Mouse (Mus musculus) kidney, embryonic 16.5 days (tissue): Measurements from ENCODE around the gene Kcnq1. TPM values are rescaled to one million over a fixed set of nuclear protein-coding genes. Genes with fewer than 3 reads are reported as not detected.

Experiments used
- ATAC-seq: fragments of 200-750 bp; cut with Nextera tagmentation; 2 replicates; pipeline ENCODE4 v1.8.0; 2017; ENCODE audit warnings: moderate TSS enrichment; ENCODE audit not compliant: low FRiP score, low TSS enrichment
- H3K27ac ChIP-seq: fragments of 300-500 bp; sonication (generic); 2 replicates; pipeline ENCODE4 v1.5.1; 2014; ENCODE audit warnings: low read length
- H3K27me3 ChIP-seq: fragments of 300-500 bp; sonication (generic); 2 replicates; pipeline ENCODE4 v1.6.1; 2014; ENCODE audit warnings: low read length, control low read depth, mixed read lengths; ENCODE audit not compliant: insufficient read depth
- H3K36me3 ChIP-seq: fragments of 300-500 bp; sonication (generic); 2 replicates; pipeline ENCODE4 v1.6.1; 2014; ENCODE audit warnings: low read length, control low read depth, mixed read lengths; ENCODE audit not compliant: insufficient read depth
- H3K4me1 ChIP-seq: fragments of 300-500 bp; sonication (generic); 2 replicates; pipeline ENCODE4 v1.6.1; 2014; ENCODE audit warnings: low read length, control low read depth, mixed read lengths; ENCODE audit not compliant: insufficient read depth
- H3K4me2 ChIP-seq: fragments of 300-500 bp; sonication (generic); replicated peaks from 2 replicates; pipeline ENCODE4 v1.6.1; 2014; ENCODE audit warnings: low read depth, low read length
- H3K4me3 ChIP-seq: fragments of 300-500 bp; sonication (generic); 2 replicates; pipeline ENCODE4 v1.5.1; 2014; ENCODE audit warnings: mild to moderate bottlenecking, low read length
- H3K9ac ChIP-seq: fragments of 300-500 bp; sonication (generic); replicated peaks from 2 replicates; pipeline ENCODE4 v1.6.1; 2014; ENCODE audit warnings: low read length
- H3K9me3 ChIP-seq: fragments of 300-500 bp; sonication (generic); 2 replicates; pipeline ENCODE4 v1.6.1; 2016; ENCODE audit warnings: low read length, control low read depth
- WGBS: fragments of 180-500 bp; shearing (Covaris S2); extraction: QIAGEN DNeasy Blood & Tissue Kit; methylation state at CpG from one replicate; pipeline ENCODE4 v1.1.7; 2014; 5-methylcytosine and 5-hydroxymethylcytosine counted together
- polyA plus RNA-seq: library from polyadenylated mRNA; unstranded; fragments of >200 nt; fragmentation: Nextera tagmentation; extraction: Ambion mirVana; gene quantifications from 2 replicates; pipeline ENCODE4 v1.2.1, GENCODE M21; 2015

Gene Kcnq1
- polyA plus RNA-seq, 1 experiment from 2014 or later: 9.8 TPM

- Histone ChIP-seq H3K27me3 (peaks cover 35% of the 10 kb centered on the region), H3K4me1 (peaks cover 20% of the 10 kb centered on the region), H3K9me3 (no peaks in the 10 kb centered on the region), H3K36me3 (no peaks in the 10 kb centered on the region), H3K4me2 (peak overlapping the region; percentile 67), H3K4me3 (peak overlapping the region; percentile 42), H3K9ac (peak overlapping the region; percentile 45), H3K27ac (no peak overlapping the region)
- 2% methylated on average over 55 of the region's 55 CpGs for WGBS
- ATAC-seq: peak; percentile 21; the same call in 1 of the 2 replicates
These were observed 338.9 kb downstream of the Kcnq1 start for GRCm38 (mm10) chr7:143444955-143445648.

- H3K4me1 ChIP-seq: peaks cover 20% of the 10 kb centered on the region
- H3K9ac ChIP-seq: peak overlapping the region; percentile 45
- H3K36me3 ChIP-seq: no peaks in the 10 kb centered on the region
- 6% methylated on average over 49 of the region's 53 CpGs for WGBS
- no peaks in the 10 kb centered on the region for H3K9me3 ChIP-seq
- ATAC-seq: peak; percentile 60
- peak overlapping the region; percentile 67 for H3K4me2 ChIP-seq
- peak overlapping the region; percentile 42 for H3K4me3 ChIP-seq
- H3K27me3 ChIP-seq: peaks cover 35% of the 10 kb centered on the region
- H3K27ac ChIP-seq: peak overlapping the region; percentile 30
These were observed 339.7 kb downstream of the Kcnq1 start for GRCm38 (mm10) chr7:143445651-143446460.

- peaks cover 37% of the 10 kb centered on the region for H3K27me3 ChIP-seq
- WGBS: 83% methylated on average over 2 of the region's 2 CpGs
- H3K4me3 ChIP-seq: no peak overlapping the region
- H3K4me2 ChIP-seq: no peak overlapping the region
- no peak overlapping the region for H3K9ac ChIP-seq
- peaks cover 20% of the 10 kb centered on the region for H3K4me1 ChIP-seq
- H3K9me3 ChIP-seq: no peaks in the 10 kb centered on the region
- no peak for ATAC-seq
- no peaks in the 10 kb centered on the region for H3K36me3 ChIP-seq
- H3K27ac ChIP-seq: no peak overlapping the region
These were observed 341.0 kb downstream of the Kcnq1 start for GRCm38 (mm10) chr7:143447130-143447529.

GRCm38 (mm10) chr7:143458963-143459331, 352.8 kb downstream of the Kcnq1 start:
- Histone ChIP-seq H3K4me1 (peaks cover 12% of the 10 kb centered on the region; the same call in 1 of the 2 replicates), H3K27ac (peak overlapping the region; percentile 71; the same call in 1 of the 2 replicates), H3K9ac (peak overlapping the region; percentile 73), H3K27me3 (no peaks in the 10 kb centered on the region), H3K4me2 (peak overlapping the region; percentile 55), H3K9me3 (peaks cover 30% of the 10 kb centered on the region), H3K36me3 (no peaks in the 10 kb centered on the region), H3K4me3 (peak overlapping the region; percentile 57)
- WGBS: 30% methylated on average over 38 of the region's 38 CpGs
- ATAC-seq: no peak

- Histone ChIP-seq H3K9ac (peak overlapping the region; percentile 73), H3K4me3 (peak overlapping the region; percentile 57), H3K4me2 (peak overlapping the region; percentile 55), H3K9me3 (peaks cover 30% of the 10 kb centered on the region), H3K36me3 (no peaks in the 10 kb centered on the region), H3K27me3 (no peaks in the 10 kb centered on the region), H3K27ac (peak overlapping the region; percentile 71), H3K4me1 (peaks cover 12% of the 10 kb centered on the region; the same call in 1 of the 2 replicates)
- WGBS: 31% methylated on average over 83 of the region's 100 CpGs
- 0 out of 2 replicates have a peak, but pooled peaks have one; percentile 8 for ATAC-seq
These were observed 353.4 kb downstream of the Kcnq1 start for GRCm38 (mm10) chr7:143459332-143460211.

- Histone ChIP-seq H3K9ac (peak overlapping the region; percentile 73), H3K27ac (peak overlapping the region; percentile 71), H3K4me2 (peak overlapping the region; percentile 55), H3K4me3 (peak overlapping the region; percentile 57), H3K27me3 (no peaks in the 10 kb centered on the region), H3K9me3 (peaks cover 30% of the 10 kb centered on the region), H3K4me1 (peaks cover 18% of the 10 kb centered on the region), H3K36me3 (no peaks in the 10 kb centered on the region)
- no peak for ATAC-seq
- 26% methylated on average over 60 of the region's 60 CpGs for WGBS
These were observed 354.2 kb downstream of the Kcnq1 start for GRCm38 (mm10) chr7:143460217-143460834.

- ATAC-seq: peak; percentile 83
- peak within 1 kb of the TSS; percentile 55 for H3K4me2 ChIP-seq
- H3K27ac ChIP-seq: peak within 1 kb of the TSS; percentile 71
- peak within 1 kb of the TSS; percentile 57 for H3K4me3 ChIP-seq
- H3K4me1 ChIP-seq: peaks cover 19% of the 10 kb centered on the region
- H3K27me3 ChIP-seq: no peaks in the 10 kb centered on the region
- H3K9ac ChIP-seq: peak within 1 kb of the TSS; percentile 73
- H3K9me3 ChIP-seq: peaks cover 30% of the 10 kb centered on the region
- WGBS: 26% methylated on average over 35 of the region's 48 CpGs
- H3K36me3 ChIP-seq: no peaks in the 10 kb centered on the region
These were observed 354.7 kb downstream of the Kcnq1 start, which contains the start of gene Cdkn1c for GRCm38 (mm10) chr7:143460874-143461273. Cdkn1c (minus strand) TSS chr7:143461050.

- peak; percentile 33 for ATAC-seq
- peak overlapping the region; percentile 29 for H3K4me3 ChIP-seq
- H3K36me3 ChIP-seq: no peaks in the 10 kb centered on the region
- H3K27me3 ChIP-seq: no peaks in the 10 kb centered on the region
- H3K9ac ChIP-seq: peak overlapping the region; percentile 62
- H3K4me1 ChIP-seq: peaks cover 19% of the 10 kb centered on the region
- WGBS: 30% methylated on average over 15 of the region's 32 CpGs
- peak overlapping the region; percentile 62; the same call in 1 of the 2 replicates for H3K27ac ChIP-seq
- H3K9me3 ChIP-seq: peaks cover 30% of the 10 kb centered on the region
- H3K4me2 ChIP-seq: peak overlapping the region; percentile 55
These were observed 355.2 kb downstream of the Kcnq1 start for GRCm38 (mm10) chr7:143461294-143461870.
